Mouse (Mus musculus): ENCODE data around the gene Tssk3.
A peak's percentile ranks its signal among the peaks of the same experiment; 100 is the strongest.
"Not testable (repeated sequence)": the region's sequence is repeated elsewhere in the genome, so short reads cannot be mapped to it uniquely, and the experiment has no call there.

Tssk3 gene

DNA sequence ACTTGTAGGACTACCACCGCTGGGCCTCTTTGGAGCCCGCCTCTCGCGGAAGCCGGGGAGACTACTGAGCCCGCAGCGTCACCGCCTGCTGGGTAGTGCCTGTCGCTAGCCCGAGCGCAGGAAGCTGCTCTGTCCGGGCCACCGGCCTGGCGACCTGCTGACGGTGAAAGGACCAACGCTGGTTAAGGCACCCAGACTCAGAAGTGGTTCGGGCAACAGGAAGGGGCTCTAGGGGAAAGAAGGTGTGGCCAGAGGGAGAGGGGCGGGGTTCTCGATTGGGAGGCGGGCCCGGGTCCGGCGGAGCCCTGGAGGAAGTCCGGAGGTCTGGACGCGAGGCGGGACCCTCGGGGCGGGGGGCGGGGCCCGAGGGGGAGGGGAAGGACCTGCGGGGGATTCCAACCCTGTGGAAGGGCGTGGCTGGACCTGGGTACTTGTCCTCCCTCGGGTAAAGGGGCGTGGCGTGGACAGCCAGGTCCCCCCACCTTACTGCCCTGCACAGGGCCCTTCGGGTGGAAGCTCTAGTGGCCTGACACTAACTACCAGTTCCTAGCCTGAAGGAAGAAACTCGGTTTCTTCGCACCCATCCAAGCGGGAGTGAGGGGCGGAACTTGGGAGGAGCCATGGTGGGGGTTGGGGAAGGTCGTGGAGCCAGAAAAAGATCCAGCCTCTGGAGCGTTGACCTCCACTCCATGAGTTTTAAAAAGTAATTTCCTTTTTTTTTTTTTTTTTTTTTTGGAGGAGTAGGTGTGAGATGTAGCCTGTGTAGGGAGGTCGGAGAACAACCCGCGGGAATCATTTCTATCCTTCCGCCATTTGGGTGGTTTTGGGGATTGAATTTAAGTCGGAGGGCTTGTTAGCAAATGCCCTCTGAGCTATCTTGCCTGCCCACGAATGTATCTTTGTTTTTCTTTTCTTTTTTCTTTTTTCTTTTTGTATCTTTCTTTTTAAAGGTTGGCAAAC, 10.1 kb upstream of the Tssk3 start:
- DNase-seq: peak; percentile 78

DNA sequence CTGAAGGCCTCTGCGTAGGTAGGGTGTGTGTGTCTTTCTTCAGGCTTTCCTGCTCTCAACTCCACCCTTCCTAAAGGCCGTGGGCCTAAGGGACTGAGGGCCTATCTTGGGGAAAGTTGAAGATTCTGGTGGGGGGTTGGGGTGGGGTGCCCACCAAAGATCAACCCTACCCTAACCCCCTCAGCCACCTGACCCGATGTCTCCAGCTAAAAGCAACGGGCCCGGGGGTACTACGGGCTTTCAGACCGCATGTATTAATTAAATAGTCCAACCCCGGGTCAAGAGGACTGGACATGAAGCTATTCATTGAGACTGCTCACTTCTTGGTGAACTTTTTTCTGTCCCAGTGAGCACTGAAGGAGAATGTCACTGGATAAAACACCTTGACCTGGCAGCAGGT, 9.2 kb upstream of the Tssk3 start:
- DNase-seq: no peak

DNA sequence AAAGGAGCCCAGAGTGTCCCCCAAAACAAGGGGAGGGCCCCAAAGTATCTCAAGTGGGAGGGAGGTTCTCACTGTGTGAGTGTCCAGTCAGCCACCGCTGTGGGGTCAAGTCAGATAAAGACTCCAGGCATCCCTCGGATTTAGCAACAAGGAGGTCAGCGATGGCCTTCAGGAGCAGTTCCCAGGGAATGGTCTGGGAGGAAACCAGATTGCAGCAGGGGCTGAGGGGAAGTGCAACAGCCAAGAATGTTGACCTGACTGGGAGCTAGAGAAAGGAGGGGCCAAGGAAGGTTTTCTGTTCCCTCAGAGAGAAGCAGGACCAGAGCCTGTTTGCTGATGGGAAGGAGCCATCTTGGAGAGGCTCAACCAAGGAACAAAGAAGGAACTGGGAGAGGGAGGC, 8.1 kb upstream of the Tssk3 start:
- no peak for DNase-seq

DNA sequence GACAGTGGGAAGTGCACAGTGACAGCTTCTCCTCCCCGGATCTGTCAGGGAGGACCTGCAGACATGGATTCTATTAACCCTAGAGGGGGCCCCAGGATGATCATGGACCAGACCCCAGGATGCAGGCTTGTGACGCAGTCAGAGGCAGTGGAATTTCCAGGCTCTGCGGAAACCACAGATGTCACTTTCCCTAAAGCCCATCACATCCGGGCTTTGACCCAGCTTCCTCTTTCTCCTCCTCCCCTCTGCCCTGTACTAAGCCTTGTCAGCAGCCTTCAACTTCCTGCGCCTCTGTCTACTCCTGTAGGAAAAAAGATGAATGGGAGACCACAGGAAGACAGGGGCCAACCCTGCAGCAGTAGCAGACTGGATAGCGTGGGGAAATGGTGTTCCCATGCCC, 5.8 kb upstream of the Tssk3 start:
- DNase-seq: peak; percentile 48

DNA sequence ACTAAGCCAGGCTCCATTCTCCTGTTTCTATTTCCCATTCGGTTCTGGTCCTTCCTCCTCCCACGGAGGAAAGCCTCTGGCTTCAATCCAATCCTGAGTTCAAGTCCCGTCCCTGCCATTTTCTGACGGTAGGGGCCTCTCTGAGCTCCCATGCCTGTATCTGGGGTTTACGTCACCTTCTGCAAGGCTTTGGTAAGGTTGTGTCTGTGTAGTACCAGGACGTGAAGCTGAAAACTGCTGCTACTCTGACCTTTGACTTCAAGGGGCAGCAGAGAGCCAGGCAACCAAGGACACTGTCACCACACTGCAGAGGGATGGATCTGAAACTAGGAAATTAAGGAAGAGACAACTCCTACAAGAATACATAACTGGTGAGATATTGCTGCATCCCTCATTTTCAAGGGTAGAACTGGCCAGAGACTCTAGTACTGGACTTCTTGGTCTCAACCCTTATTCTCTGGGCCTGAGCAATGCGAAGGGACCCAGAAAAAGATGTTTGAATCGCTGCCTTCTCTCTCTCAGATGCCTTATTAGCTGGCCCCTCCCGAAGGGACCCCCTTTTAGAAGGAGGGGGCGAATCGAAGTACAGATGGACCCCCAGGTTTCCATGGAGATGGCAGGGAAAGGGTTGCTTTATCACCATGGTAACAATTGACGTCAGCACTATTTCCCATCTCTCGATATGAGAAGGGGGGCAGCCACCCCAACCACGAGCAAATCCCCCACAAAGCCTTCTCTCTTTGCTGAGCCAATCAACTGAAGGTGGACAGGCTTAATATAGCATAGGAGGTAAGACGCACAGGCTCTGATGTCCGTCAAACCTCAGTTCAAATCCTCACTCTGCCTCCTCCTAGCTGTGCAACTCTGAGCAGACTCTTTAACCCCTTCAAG, 5.1 kb upstream of the Tssk3 start:
- peak; percentile 85 for DNase-seq

DNA sequence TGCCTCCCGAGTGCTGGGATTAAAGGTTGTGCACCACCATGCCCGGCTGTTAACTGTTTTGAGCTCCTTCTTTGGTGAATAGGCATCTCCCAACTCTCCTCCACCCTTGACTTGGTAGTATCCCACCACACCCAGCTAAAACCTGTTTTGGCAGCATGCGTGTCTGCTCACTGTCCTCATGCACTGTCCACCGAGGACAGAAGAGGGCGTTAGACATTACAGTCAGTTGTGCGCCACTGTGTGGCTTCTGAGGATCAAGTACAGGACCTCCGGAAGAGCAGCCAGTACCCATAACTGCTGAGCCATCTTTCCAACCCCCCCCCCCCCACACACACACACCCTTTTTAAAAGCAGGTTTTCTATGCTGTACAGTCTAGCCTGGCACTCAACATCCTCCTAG, 3.9 kb upstream of the Tssk3 start:
- no peak for DNase-seq

DNA sequence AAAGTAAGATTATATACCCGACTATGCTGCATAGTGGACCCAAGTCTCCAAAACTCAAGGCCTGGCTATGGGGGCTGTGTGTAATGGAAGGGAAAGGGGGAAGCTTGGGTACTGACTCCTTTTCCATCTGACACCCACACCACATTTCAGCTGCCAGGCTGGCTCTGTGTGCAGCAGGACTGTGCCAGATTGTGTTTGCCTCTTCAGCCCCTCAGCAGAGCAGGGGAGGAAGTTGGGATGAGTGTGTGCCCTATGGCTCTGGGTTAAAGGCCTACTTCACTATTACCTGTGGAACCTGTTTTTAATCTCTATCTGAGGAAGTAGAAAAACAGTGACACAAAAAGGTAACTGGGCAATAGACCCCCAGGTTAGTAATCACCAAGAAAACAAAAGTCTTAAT, 9.7 kb downstream of the Tssk3 start:
- peak; percentile 63 for DNase-seq

DNA sequence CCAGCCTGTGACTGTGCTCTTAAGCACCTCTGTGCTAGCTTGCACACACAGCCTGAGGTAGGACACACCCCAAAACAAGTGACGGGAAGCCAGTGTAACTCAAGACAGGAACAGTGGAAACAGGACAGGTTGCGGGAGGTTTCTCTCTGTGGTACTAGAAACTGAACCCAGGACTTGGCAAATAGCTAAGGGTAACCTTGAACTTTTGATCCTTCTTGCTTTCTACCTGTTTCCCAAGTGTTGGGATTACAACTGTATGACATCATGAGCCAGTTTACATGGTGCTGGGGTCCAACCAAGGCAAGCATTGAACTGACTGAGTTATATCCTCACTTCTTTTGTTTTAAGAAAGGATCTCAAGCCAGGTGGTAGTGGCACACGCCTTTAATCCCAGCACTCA, 11.0 kb downstream of the Tssk3 start:
- no peak for DNase-seq

DNA sequence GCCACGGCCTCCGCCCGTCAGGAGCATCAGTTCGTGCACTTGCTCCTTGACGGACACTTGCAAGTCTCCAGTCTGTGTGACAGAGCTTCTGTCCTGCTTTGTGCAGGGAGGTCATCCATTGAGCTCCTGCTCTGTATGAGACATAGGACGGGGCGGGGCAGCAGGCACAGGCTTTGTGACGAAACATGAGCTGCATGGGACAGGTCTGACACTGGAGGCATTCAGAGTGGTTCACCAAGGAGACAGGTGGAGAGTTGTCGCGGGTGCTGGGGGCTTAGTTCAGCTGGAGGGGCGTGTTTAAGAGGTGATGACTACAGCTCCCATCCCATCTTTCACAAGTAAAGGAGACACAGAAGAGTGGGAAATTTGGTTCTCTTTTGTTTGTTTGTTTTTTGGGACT, 14.8 kb downstream of the Tssk3 start:
- DNase-seq: no peak

DNA sequence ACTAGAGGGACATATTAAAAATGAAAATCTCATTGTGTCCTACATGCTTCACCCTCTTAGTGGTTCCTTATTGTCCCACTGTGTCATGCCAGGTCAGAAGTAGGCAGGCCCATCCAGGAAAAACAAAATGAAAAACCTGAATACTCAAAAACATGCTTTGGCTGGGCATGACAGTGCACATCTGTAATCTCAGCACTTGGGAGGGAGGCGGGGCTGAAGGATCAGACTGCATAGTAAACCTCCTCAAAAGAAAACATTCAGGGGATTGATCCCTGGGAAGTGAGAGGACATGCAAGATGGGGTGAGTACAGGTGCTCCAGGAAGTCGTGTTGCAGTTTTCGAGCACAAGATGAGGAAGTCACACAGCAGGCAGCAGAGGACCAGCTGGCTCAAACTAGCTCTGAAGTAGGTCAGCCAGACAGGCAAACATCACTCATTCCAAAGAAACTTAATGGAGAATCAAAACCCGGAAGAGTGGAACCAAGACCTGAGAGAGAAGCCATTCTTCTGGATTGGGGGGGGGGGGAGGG, 26.5 kb downstream of the Tssk3 start:
- no peak for DNase-seq

DNA sequence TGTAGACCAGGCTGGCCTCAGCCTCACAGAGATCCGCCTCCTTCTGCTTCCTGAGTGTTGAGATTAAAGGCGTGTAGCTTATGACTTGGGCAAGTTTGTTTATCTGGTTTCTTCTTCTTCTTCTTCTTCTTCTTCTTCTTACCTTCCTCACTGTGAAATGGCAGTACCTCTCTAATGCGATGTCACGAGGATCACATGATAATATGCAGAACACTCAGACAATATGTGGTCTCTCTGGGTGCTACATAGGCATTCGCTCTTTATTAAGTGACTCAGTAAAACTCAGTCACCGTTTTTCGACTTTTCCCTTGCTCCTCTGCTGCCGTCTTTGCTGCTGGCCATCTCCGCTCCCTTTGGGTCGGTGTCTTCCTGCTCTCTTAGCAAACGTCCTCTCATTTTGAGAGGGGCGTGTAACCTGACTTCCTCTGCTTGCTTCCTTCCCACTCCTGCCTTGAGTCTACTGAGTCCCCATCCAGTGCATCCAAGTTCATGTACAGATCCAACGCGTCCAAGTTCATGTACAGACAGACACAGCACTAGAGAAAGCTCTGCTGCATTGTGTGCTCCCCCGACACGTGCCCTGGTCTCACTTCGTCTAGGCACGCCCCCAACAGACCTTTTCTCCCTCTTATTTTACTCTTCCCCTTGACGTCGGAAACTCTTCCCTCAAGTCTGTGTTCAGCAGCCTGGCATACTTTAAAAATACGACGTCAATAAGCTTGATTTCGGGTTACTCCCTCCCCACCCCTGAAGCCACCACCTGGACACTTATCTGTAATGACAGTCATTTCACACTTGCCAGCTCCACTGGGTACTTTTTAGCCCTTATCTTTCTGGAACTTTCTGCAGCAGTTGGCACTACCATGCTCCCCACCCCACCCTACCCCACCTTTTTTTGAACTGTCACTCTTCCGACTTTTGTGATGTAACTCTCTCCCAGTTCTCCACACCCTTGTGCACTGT, 27.4 kb downstream of the Tssk3 start:
- no peak for DNase-seq

DNA sequence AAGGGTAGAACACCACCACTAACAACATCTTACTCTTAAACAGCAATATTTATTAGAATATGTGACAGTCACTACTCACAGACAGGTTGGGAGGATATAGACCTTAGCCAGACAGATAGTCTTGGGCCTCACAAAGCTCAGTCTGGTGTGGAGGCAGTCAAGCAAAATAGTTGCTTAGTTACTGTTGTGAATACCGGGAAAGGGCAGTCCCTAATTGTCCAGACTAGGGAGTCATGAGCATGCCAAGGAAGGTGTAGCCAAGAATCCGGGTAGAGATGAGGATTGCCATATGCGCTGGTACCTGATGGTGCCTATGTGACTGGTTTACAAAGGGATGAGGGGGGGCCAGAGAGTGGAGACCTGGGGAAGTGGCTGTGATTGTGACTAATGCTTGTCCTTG, 28.7 kb downstream of the Tssk3 start:
- no peak for DNase-seq

DNA sequence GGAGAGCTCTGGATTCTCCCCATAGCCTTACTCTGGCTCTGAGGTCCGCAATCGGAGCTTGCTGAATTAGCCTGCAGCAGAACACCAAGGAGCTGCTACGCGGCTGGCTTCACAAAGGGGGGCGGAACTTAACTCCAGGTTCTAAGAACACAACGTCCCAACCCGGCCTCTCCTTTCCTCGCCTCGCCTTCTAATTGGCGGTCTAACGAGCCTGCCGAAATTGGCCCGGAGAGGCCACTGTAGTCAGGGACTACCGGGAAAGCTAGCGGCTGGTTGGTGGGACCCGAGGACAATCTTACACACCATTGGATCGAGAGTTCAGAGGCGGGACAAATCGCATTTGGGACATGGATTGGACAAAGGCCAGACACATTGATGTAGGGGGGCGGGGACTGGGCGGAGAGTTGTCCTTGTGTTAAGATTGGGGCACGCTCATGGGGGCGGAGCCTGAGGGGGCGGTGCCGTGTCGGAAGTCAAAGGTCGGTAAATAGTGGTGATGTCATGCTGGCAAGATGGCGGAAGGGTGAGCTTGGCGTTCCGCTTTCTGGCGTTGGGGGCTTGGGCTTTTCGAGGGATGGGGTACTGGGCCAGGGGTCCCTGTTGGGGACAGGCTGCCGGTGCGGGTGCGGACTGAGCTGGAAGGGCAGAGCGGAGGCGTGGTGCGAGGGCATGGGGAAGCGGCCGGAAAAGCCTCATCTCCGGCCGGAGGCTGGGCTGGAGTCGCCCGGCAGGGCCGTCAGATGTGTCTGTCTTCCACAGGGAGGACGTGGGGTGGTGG, 29.4 kb downstream of the Tssk3 start, which contains the start of gene Bsdc1:
Gene Bsdc1, plus strand, starts transcription at position 399 of the 778 bp plus-strand sequence.
- peak; percentile 100 for DNase-seq

DNA sequence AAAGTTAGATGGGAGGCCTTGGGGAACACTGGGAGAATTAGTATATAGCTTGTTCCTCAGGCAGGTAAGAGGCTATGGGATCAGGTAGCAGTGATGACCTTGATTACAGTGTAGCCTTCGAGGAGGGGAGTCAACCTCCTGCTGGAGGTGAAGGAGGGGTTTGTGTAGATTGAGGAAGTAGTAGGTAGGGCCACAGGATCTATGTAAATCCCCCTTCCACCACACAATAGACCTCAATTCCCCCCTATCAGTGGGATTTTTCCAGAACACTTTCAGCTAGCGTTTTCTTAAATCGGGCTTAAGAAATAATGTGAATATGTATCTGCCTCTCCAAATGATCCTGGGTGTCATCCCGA, 30.0 kb downstream of the Tssk3 start:
- DNase-seq: no peak

DNA sequence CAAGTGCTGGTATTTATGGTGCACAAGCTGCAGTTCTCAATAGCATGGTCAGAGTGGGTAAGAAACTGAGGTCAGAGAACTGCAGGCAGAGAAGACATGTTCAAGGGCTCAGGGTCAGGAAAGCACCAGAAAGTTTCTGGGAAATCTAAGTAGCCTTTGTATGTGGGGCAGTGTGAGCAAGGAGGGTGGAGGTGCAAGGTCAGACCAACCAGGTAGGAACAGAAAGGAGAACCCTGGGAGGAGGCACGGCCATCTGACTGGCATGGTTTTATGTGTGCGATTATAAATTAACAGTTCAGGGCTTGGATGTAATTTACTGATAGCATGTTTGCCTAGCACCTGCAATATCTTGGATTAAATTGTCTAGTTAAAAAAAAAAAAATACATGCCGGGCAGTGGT, 31.1 kb downstream of the Tssk3 start:
- no peak for DNase-seq

DNA sequence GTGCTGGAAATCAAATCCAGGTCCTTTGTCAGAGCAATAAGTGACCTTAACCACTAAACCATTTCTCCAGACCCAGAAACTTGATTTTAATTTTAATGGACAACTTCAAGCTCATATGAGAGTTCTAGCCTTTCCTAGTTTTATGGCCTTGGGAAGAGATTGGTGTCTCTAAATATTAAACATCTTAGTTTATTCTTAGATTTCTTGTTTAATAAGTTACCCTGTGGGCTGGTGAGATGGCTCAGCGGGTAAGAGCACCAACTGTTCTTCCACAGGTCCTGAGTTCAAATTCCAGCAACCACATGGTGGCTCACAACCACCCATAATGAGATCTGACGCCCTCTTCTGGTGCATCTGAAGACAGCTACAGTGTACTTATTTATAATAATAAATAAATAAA, 33.5 kb downstream of the Tssk3 start:
- DNase-seq: not testable (repeated sequence)

DNA sequence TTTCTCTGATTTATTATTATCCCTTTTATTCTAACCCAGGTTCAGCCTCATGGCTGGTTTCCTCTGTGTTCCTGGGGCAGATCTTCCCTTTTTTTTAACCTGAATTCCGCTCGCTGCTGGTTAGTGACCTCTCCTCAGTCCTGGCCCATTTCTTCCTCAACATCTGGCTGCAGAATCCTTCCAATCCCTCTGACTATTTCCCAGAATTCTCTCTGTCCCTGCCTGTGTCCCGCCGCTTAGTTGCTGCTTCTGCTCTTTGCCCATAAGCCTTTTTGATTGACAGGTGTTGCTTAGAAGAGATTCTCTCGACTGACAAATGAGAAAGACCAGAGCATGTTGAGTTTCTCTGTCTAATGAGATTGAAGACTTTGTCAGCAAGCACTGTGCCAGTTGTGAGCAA, 34.7 kb downstream of the Tssk3 start:
- DNase-seq: no peak

DNA sequence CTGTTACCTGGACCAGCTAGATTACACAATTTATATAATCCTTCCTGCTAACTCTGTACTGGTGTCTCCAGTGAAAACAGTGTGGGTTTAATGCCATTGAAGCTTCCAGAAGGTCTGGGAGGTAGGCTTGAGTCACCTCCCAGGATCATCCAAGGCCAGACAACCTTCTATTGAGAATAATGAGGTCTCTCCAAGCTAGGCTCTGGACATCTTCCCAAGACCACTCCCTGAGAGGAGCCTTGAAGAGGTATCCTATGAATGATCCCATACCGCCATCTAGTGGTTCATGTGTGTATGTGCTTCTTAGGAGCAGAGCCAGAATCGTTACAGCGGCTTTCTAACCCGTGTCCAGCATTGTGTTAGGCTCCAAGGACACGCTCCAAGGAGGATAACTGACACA, 35.6 kb downstream of the Tssk3 start:
- peak; percentile 60 for DNase-seq

DNA sequence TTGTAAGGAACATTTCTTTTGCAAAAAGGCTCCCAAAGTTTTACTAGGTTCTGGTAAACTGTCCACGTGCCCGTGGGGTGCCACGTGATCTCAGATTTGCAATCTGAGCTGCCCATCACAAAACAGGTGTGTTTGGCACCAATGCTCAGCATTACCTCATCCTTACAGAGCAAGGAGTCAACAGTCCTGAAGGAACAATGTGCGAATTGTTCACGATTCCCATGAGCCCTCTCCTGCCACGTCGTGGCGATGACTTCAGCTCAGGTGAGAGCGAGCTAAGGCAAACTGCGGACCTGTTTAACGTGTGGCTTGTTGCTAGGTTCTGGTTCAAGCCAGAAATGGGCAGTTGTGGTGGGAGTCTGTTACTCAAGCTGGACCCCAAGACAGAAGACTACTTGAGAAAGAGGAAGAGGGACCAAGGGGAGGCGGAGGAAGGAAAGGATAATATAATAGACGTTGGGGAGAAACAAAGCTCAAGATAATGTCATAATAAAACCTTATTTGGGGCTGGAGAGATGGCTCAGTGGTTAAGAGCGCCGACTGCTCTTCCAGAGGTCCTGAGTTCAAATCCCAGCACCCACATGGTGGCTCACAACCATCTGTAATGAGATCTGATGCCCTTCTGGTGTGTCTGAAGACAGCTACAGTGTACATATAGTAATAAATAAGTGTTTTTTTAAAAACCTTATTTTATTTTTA, 39.2 kb downstream of the Tssk3 start:
- no peak for DNase-seq

DNA sequence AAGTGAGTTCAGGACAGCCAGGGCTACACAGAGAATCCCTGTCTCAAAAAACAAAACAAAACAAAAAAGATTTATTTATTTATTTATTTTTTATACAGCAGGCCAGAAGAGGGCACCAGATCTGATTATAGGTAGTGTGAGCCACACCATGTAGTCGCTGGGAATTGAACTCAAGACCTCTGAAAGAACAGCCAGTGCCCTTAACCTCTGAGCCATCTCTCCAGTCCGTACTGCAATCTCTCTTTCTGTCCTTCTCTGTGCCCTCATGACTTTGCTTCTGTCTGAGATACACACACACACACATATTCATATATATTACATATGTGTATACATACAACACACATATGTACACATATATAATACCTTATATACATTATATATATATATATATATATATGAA, 40.0 kb downstream of the Tssk3 start:
- no peak for DNase-seq

DNA sequence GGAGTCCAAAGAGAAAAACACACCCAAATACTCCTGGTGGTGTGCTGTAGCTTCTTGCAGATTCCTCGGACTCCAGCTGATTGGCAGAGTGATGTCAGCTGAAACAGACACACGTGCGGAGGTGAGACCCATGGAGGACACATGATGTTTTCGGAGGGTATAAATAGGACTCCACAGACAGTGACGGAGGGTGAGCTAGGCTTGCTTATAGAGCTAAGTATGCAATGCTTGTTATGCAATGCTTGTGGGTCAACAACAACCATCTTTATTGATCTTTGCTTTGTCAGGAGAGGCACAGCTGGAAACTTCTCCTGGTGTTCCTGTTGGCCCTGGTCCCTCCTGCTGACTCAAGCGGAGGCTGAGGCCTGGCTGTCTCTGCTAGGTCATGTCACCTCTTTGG, 42.1 kb downstream of the Tssk3 start:
- DNase-seq: no peak
